In genomic region chr4:115754101-115754500, GRCm38 (mm10) we compare ENCODE assay signal across 23 mouse cellular contexts. TPM values are rescaled to one million over a fixed set of nuclear protein-coding genes. Genes with fewer than 3 reads are reported as not detected.
DNase-seq lines count a peak whose midpoint lies in the region; ATAC-seq and TF ChIP-seq lines count a peak whose summit lies in the region.
"Had no signal": no experiment of that assay in that cellular context is flagged by ENCODE, and none has a peak within 500 bp of the region (broad histone marks: within the 10 kb centered on the region; RNA-seq: fewer than 3 reads in every experiment).

No protein-coding gene starts in this region.

- peak overlapping the region; percentile 15 for H3K27ac ChIP-seq in layer of hippocampus, adult 2 months
- H3K27ac ChIP-seq in left cerebral cortex, adult 2 months: peak overlapping the region; percentile 45; the same call in 1 of the 2 replicates
- H3K27ac ChIP-seq in hindbrain, embryonic 11.5 days (ENCODE audit: low read depth, low read length): no peak overlapping the region
- H3K27ac ChIP-seq: embryonic facial prominence, embryonic 10.5 days; embryonic facial prominence, embryonic 12.5 days; forebrain, embryonic 13.5 days; forebrain, embryonic 15.5 days had no signal

- no peaks in the 10 kb centered on the region for H3K9me3 ChIP-seq in hindbrain, embryonic 11.5 days (ENCODE audit: control insufficient read depth, low read length)
- H3K9me3 ChIP-seq: embryonic facial prominence, embryonic 10.5 days; embryonic facial prominence, embryonic 12.5 days; forebrain, embryonic 13.5 days; forebrain, embryonic 15.5 days had no signal

- no peak overlapping the region for H3K9ac ChIP-seq in hindbrain, embryonic 11.5 days (ENCODE audit: low read depth, low read length)
- H3K9ac ChIP-seq: embryonic facial prominence, embryonic 12.5 days; forebrain, embryonic 13.5 days; forebrain, embryonic 15.5 days had no signal

- no peak for DNase-seq in layer of hippocampus, adult 2 months (ENCODE audit: low spot score in 2 of 2)
- DNase-seq in layer of hippocampus, postnatal 25 days (ENCODE audit: extremely low spot score in 1 of 2, low spot score in 1 of 2): no peak
- no peak for DNase-seq in left cerebral cortex, adult 2 months (ENCODE audit: extremely low spot score in 1 of 2, low spot score in 2 of 2)
- DNase-seq in left cerebral cortex, postnatal 4 days: no peak
- DNase-seq in brain, adult 2 months (ENCODE audit: low read depth, low spot score): peak; percentile 77
- DNase-seq in telencephalon, adult 2 months (ENCODE audit: low read depth, low spot score): peak; percentile 28
- DNase-seq in hindbrain, embryonic 11.5 days (ENCODE audit: low spot score): no peak
- DNase-seq: adrenal gland, adult 2 months; adrenal gland, postnatal 10 days; adrenal gland, postnatal 25 days; cerebellum, adult 11-12 months; cerebellum, adult 2 months; cerebellum, adult 9-10 months; cerebellum, postnatal 10 days; cerebellum, postnatal 25 days had no signal

- H3K4me2 ChIP-seq in hindbrain, embryonic 11.5 days (replicated peaks; ENCODE audit: low read depth, low read length): no peak overlapping the region
- H3K4me2 ChIP-seq: embryonic facial prominence, embryonic 12.5 days; forebrain, embryonic 13.5 days; forebrain, embryonic 15.5 days had no signal

- H3K4me3 ChIP-seq in layer of hippocampus, adult 2 months: no peak overlapping the region
- H3K4me3 ChIP-seq in left cerebral cortex, adult 2 months: no peak overlapping the region
- no peak overlapping the region for H3K4me3 ChIP-seq in hindbrain, embryonic 11.5 days (ENCODE audit: low read depth, low read length)
- H3K4me3 ChIP-seq: embryonic facial prominence, embryonic 10.5 days; embryonic facial prominence, embryonic 12.5 days; forebrain, embryonic 13.5 days; forebrain, embryonic 15.5 days had no signal

- intact Hi-C loops in left cerebral cortex, adult 2 months (cut with DNase I): no loop called here
- intact Hi-C loops in left cerebral cortex, postnatal 4 days (cut with DNase I): no loop called here

- no peaks in the 10 kb centered on the region for H3K27me3 ChIP-seq in hindbrain, embryonic 11.5 days (ENCODE audit: control insufficient read depth, insufficient read depth, low read length)
- H3K27me3 ChIP-seq: embryonic facial prominence, embryonic 12.5 days; forebrain, embryonic 13.5 days; forebrain, embryonic 15.5 days had no signal

- no peak for ATAC-seq in hindbrain, embryonic 11.5 days (ENCODE audit: low FRiP score)
- ATAC-seq: forebrain, embryonic 13.5 days; forebrain, embryonic 15.5 days had no signal

- 0 out of 2 replicates have a peak, but pooled peaks cover 5% of the 10 kb centered on the region for H3K36me3 ChIP-seq in hindbrain, embryonic 11.5 days (ENCODE audit: control insufficient read depth, insufficient read depth, low read length)

- WGBS in hindbrain, embryonic 11.5 days: 96% methylated on average over 3 of the region's 3 CpGs

- no peak for TF ChIP-seq CTCF in layer of hippocampus, adult 2 months (conservative IDR thresholded peaks at IDR 0.05)
- no peak for TF ChIP-seq CTCF in left cerebral cortex, adult 2 months (IDR thresholded peaks at IDR 0.05)

- no peaks in the 10 kb centered on the region for H3K4me1 ChIP-seq in hindbrain, embryonic 11.5 days (replicated peaks; ENCODE audit: control insufficient read depth, insufficient read depth, low read length)
- H3K4me1 ChIP-seq: embryonic facial prominence, embryonic 10.5 days; embryonic facial prominence, embryonic 12.5 days; forebrain, embryonic 13.5 days; forebrain, embryonic 15.5 days had no signal

RNA-seq across cellular contexts. Expression of gene Efcab14, which starts 16.6 kb away (rescaled TPM):
- 10 to 100 TPM; 47.7 to 53.0 TPM for total RNA-seq in layer of hippocampus, adult 2 months (2021)
- 10 to 100 TPM; 49.8 to 50.8 TPM for total RNA-seq in layer of hippocampus, postnatal 25 days (2021)
- total RNA-seq in left cerebral cortex, adult 2 months (2021): 10 to 100 TPM; 50.7 to 52.5 TPM
- total RNA-seq in left cerebral cortex, postnatal 4 days (2021): 10 to 100 TPM; 20.7 to 22.7 TPM
- polyA plus RNA-seq in hindbrain, embryonic 11.5 days (2014; fragmentation: Nextera tagmentation; extraction: Ambion mirVana): 39.9 and 45.0 TPM in 2 replicates

RNA-seq across cellular contexts. Expression of gene Tex38, which starts 26.7 kb away (rescaled TPM):
- under 1 TPM in 1 of 2 experiments, not detected in 1; 0.49 TPM for total RNA-seq in layer of hippocampus, adult 2 months (2021)
- under 1 TPM; 0.59 to 0.80 TPM for total RNA-seq in layer of hippocampus, postnatal 25 days (2021)
- total RNA-seq in left cerebral cortex, adult 2 months (2021): under 1 TPM in 1 of 2 experiments, not detected in 1; 0.75 TPM
- under 1 TPM in 1 of 2 experiments, not detected in 1; 0.66 TPM for total RNA-seq in left cerebral cortex, postnatal 4 days (2021)
- 0.29 TPM in 1 of 2 replicates, not detected in the other for polyA plus RNA-seq in hindbrain, embryonic 11.5 days (2014; fragmentation: Nextera tagmentation; extraction: Ambion mirVana)
- total RNA-seq: ES-E14, MEL had no signal
- polyA plus RNA-seq: C2C12; embryonic facial prominence, embryonic 14.5 days; forebrain, embryonic 13.5 days had no signal

RNA-seq across cellular contexts. Expression of gene Atpaf1, which starts 30.5 kb away (rescaled TPM):
- 10 to 100 TPM; 54.2 to 60.9 TPM for total RNA-seq in layer of hippocampus, adult 2 months (2021)
- total RNA-seq in layer of hippocampus, postnatal 25 days (2021): 10 to 100 TPM; 45.7 to 51.8 TPM
- total RNA-seq in left cerebral cortex, adult 2 months (2021): 10 to 100 TPM; 74.6 to 74.8 TPM
- 10 to 100 TPM; 23.4 to 26.3 TPM for total RNA-seq in left cerebral cortex, postnatal 4 days (2021)
- 42.5 and 46.0 TPM in 2 replicates for polyA plus RNA-seq in hindbrain, embryonic 11.5 days (2014; fragmentation: Nextera tagmentation; extraction: Ambion mirVana)

Comparison
In these comparisons a context has a peak if more than half of its experiments do, and no peak if none do; other contexts are left out.
1. DNase-seq: peak in brain, adult 2 months (single experiment) and telencephalon, adult 2 months (single experiment); none in layer of hippocampus, adult 2 months (0 of 2), layer of hippocampus, postnatal 25 days (0 of 2), left cerebral cortex, adult 2 months (0 of 2), left cerebral cortex, postnatal 4 days (single experiment) and hindbrain, embryonic 11.5 days (single experiment).